Mouse (Mus musculus) C2C12 (cell line): ENCODE data around the gene Taz.

Experiments
- CTCF ChIP-seq: IDR thresholded peaks from one replicate; pipeline ENCODE4 v1.5.1; 2011; ENCODE audit not compliant: control insufficient read depth, insufficient read depth, insufficient read length
- MAX ChIP-seq: IDR thresholded peaks from one replicate; pipeline ENCODE4 v1.6.1; 2011; ENCODE audit warnings: mild to moderate bottlenecking, control low read depth

DNA sequence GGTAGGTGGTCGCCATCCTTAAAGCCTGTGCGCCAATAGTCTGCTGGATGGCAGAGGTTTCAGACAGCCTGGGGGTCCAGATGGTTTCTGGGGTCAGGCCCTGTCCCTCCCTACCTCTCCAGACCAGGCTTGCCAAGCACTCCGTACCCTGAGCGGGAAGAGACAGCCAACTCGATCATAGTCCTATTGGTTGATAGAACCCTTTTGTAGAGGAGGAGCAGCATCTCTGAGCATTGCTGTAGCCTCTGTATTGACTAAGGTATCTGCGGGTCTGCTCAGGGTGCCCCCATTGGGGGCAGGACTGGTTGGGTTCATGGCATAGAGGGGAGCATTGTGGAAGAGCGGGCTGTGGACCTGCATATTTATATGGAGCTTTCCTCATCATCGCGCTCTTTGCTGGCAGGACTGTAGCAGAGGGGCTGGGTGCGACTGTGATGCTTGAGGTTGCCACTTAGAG, 47.5 kb downstream of the Taz start:
- TF ChIP-seq CTCF (no peak), MAX (peak; percentile 4)
